Mouse (Mus musculus) embryo, embryonic 11.5 days (tissue): ENCODE measurements around the gene Csrp1.

Experiments used
- DNase-seq: peaks from one replicate; pipeline ENCODE4 v3.0.0-alpha.2; 2012; ENCODE audit warnings: low read depth, low spot score

Gene Csrp1

GRCm38 (mm10) chr1:135698046-135698445 lies 21.8 kb upstream of the Csrp1 start:
- no peak for DNase-seq

GRCm38 (mm10) chr1:135698451-135698921 lies 21.4 kb upstream of the Csrp1 start:
- no peak for DNase-seq

DNA sequence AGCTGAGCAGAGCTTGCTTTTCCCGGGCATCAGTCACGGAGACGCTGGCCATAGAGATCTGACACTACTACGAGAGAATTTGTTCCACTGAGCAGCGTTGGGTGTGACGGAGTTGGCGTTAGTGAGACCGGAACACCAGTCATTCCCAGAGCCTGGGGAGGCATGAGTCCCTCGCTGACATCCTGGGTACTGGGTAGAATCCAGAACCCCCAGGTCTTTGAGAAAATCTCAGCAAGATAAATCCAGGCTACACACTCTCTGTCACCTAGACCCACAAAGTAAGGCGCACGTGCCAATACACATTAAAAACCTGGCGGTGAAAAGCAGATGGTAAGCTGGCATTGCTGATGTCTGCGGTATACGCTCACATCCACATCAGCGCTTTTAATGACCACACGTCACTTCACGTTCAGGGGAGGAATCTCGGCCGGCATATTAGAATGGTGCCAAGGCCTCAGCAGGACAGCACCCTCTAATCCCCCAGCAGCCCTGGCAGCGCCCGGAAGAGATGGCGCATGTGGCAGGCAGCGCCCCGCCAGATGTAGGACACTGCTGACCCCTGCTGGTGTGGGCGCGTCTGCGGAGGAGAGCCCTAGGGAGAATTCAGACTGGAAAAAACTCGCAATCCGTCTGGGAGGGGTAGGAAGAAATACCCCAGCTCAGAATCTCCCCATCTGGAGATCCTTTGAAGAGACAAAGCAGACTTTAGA lies 20.7 kb upstream of the Csrp1 start:
- no peak for DNase-seq

GRCm38 (mm10) chr1:135699892-135700291 lies 20.0 kb upstream of the Csrp1 start:
- DNase-seq: no peak

- peak; percentile 56 for DNase-seq
Measured at GRCm38 (mm10) chr1:135700605-135701004, 19.3 kb upstream of the Csrp1 start.

GRCm38 (mm10) chr1:135701314-135701713 lies 18.5 kb upstream of the Csrp1 start:
- no peak for DNase-seq

DNA sequence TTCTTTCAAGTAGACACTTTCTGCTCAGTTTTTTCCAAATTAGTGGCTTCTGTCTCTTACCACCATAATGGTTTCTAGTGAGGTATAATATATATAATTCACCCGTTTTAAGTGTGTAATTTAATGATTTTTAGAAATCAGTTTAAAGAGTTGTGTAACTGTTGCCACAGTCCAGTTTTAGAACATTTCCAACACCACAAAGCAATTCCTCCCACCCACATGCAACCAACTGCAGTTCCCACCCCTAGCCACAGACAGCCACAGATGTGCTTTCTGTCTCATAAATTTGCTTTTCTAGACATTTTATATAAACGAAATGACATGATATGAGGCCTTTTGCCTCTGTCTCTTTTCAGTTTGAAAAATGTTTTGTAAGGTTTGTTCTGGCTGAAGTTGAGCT lies 17.1 kb upstream of the Csrp1 start:
- DNase-seq: no peak

DNA sequence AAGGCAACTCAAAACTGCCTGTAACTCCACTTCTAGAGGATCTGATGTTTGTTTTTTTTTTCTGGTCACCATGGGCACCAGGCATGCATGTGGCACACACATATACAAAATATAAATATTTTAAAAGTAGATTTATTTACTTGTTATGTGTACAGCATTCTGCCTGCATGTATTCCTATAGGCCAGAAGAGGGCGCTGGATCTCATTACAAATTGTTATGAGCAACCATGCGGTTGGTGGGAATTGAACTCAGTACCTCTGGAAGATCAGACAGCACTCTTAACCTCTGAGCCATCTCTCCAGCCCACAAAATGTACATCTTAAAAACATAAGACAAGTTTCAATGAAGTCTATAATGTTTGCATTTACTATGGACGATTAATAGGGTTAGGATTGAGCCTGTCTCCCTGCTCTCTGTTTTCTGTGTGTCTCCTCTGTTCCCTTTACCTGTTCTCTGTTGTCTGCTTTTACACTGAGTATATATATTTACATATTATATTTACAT lies 15.5 kb upstream of the Csrp1 start:
- DNase-seq: no peak

- no peak for DNase-seq
Measured at GRCm38 (mm10) chr1:135708369-135708768, 11.5 kb upstream of the Csrp1 start.

- DNase-seq: no peak
Measured at GRCm38 (mm10) chr1:135711126-135711525, 8.7 kb upstream of the Csrp1 start.

DNA sequence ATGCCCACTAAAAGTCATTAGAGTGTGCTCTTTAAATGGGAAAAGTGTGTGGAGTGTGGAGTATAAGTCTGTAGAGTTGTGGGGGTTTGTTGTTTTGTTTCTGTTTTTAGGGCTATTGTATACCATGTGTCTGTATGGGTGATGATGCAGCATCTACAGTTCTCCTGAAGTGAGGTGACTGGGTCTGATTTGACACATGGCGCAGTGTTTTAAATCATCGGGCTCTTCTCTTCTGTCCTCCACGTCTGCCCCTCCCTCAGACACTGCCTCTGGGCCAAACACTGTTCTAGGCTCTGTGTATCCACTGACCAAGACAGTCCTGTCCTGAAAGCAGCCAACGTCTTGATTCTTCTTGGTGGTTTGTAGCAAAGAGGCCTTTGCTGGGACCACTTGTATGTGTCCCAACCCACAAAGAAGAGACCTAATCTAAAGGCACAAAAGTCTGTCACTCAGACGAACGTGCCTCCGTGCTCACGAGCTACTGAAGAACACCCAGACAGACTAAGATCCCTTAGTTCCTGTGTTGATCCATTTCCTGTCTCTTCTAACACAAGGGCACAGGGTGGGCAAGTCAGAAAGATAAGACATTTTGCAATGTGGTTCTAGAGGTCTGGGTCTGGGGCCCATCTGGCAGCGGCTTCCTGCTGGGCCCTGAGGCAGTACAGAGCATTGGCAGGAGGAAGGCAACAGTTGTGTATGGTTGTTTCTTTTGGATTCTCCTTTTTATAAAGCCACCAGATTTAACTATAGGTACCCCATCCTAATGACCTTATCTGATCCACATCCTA lies 5.6 kb upstream of the Csrp1 start:
- DNase-seq: no peak

DNA sequence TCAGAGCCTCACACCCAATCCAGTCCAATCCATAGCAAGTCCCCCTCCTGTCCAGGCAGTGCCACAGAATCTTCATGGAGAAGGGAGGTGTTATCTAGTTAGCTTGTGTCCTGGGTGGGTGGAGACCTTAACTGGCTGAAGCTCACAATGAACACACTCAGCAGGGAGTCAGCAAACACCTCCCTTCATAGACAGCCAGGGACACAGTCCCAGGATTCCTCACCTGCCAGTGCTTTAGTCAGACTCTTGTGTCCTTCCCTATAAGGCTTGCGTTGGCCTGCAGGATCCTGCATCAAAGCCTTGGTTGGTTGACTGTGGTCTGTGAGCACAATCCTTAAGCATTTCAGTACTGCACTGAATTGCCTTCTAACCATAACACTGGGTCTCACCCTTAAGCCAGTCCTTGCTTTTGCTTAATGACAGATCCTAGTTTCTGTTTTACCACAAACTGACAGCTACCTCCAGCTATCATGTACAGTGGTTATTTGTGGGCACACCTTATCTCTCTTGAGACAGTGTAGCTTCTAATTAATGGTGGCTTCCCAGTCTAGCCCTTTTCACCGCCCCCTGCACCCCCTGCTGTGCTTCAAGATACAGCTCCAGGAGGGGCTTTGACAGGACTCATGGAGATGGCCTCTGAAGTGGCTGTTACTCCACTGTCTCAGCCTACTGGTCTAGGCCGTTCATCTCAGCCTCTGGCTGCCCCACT lies 4.8 kb upstream of the Csrp1 start:
- no peak for DNase-seq

DNA sequence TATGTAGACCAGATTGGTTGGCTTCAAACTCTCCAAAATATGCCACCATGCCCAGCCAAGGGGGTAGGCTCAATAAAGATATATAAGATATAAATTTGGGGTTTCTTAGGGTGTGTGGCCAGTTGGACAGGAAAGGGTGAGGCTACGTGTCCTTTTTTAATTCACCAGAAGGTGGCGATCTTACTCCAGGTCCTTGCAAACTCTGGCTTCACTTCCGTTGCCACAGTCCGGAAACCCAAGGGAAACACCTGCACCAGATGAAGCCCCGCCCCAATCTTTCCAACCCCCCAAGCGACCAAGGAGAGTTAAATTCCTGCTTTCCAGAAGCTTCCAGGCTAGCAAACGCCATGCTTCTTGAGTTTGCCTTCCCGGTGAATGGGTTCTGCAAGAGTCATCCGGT lies 375 bp upstream of the Csrp1 start:
- peak; percentile 57 for DNase-seq

GRCm38 (mm10) chr1:135723016-135723415 lies 3.2 kb downstream of the Csrp1 start:
- DNase-seq: no peak

- DNase-seq: no peak
Measured at GRCm38 (mm10) chr1:135724134-135724533, 4.3 kb downstream of the Csrp1 start.

GRCm38 (mm10) chr1:135725324-135725723 lies 5.5 kb downstream of the Csrp1 start:
- DNase-seq: no peak

- no peak for DNase-seq
Measured at GRCm38 (mm10) chr1:135725936-135726335, 6.1 kb downstream of the Csrp1 start.

GRCm38 (mm10) chr1:135728631-135729366 lies 8.9 kb downstream of the Csrp1 start:
- peak; percentile 77 for DNase-seq

DNA sequence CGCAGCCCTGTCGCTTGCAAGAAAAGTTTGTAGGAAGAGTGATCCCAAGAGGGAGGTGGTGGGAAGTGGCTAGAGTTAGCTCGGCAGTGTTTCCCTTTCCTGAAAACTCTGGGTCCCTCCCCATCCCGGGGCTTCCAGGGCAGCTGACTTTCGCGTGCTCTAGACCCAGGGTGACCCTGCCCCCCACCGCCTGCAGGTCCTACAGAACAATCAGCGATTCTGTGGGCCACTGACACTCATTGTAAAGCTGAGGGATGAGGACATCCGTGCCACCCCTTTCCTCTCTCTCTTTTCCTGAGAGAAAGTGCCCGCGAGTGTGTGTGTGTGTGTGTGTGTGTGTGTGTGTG lies 9.5 kb downstream of the Csrp1 start:
- no peak for DNase-seq

GRCm38 (mm10) chr1:135729821-135730220 lies 10.0 kb downstream of the Csrp1 start:
- DNase-seq: no peak

DNA sequence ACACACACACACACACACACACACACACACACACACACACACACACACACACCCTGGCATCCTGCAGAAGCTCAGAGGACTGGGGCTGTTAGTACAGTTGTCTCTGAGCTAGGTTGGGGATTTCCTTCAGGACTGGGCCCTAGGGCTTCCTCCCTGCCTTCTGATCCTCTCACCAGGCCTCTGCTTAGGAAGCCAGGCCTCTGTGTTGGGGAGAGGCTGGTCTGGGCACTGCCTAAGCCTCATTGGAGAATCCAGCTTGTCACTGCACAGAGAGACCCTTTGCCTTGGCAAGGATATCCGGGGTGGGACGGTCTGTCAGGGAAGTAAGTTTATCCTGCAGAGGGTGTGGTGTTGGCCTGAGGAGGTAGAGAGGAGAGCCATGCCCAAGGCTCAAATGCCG lies 10.4 kb downstream of the Csrp1 start:
- DNase-seq: no peak

GRCm38 (mm10) chr1:135731393-135731792 lies 11.5 kb downstream of the Csrp1 start:
- DNase-seq: no peak
